8 mouse cellular contexts compared by ENCODE assay signal in the genomic region with DNA sequence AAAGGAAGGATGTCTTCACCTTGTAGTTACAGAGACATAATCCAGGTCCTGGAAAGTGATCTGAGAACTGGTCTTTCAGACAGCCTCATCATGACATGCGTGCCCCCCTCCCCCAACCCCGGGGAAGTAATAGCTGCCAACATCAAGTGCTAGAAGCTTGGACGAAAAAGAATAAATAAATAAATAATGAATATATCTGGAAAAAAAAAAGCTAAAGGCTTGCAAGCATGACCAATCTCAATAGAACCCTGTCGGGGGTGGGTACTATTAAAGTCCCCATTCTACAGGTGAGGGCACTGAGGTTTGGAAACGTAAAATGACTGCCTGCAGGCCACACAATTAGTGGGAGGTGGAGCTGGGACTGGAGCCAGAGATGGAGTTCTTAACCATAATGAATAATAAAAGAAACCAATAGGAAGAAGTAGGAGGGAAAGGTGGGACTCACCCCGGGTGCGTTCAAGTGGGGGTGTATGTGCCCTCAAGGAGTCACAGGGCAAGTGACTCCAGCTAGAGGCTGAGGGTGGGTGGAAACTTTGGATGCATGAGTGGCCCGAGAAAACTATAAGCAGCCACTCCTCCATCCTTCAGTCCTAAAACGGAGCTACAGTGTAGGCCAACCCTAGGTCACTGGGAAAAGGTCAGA. TPM values are rescaled to one million over a fixed set of nuclear protein-coding genes. Genes with fewer than 3 reads are reported as not detected.
DNase-seq lines count a peak whose midpoint lies in the region; ATAC-seq lines count a peak whose summit lies in the region.

No protein-coding gene starts in this region.

- H3K4me3 ChIP-seq in limb, embryonic 12.5 days (replicated peaks) = peak overlapping the region; percentile 86

- no peak overlapping the region for H3K27ac ChIP-seq in limb, embryonic 12.5 days

- 46% methylated on average over 9 of the region's 9 CpGs for WGBS in limb, embryonic 12.5 days

- no peak for ATAC-seq in limb, embryonic 12.5 days (ENCODE audit: insufficient number of reproducible peaks, insufficient read depth, low FRiP score, low TSS enrichment, low read depth)
- ATAC-seq in monocyte, adult 5-6 weeks (replicated peaks; ENCODE audit: insufficient number of reproducible peaks, low FRiP score, low TSS enrichment, poor library complexity, severe bottlenecking) = 0 out of 2 replicates have a peak, but pooled peaks have one; percentile 9
- no peak for ATAC-seq in frontal cortex, adult (ENCODE audit: low TSS enrichment)
- no peak for ATAC-seq in granulocyte monocyte progenitor cell, adult 5-6 weeks (replicated peaks; ENCODE audit: poor library complexity, severe bottlenecking)

- H3K4me1 ChIP-seq in limb, embryonic 12.5 days (replicated peaks) = peaks cover 23% of the 10 kb centered on the region

- H3K4me2 ChIP-seq in limb, embryonic 12.5 days = peak overlapping the region; percentile 72

- no peaks in the 10 kb centered on the region for H3K27me3 ChIP-seq in limb, embryonic 12.5 days

- H3K9ac ChIP-seq in limb, embryonic 12.5 days (replicated peaks) = peak overlapping the region; percentile 89

- intact Hi-C loops in heart, postnatal 14 days (cut with DNase I) = loop anchor here (2.0 kb wide), 2 partner anchors 19 to 23 kb away; a partner anchor contains a TSS

- H3K9me3 ChIP-seq in limb, embryonic 12.5 days = no peaks in the 10 kb centered on the region

- H3K36me3 ChIP-seq in limb, embryonic 12.5 days = peaks cover 11% of the 10 kb centered on the region

- peak; percentile 18 to 52 for DNase-seq in adrenal gland, adult (ENCODE audit: inconsistent age in 2 of 2, low spot score in 1 of 2)
- no peak for DNase-seq in adrenal gland, postnatal 10 days
- peak; percentile 56 for DNase-seq in cerebellum, adult 9-11 months
- DNase-seq in heart, postnatal 14 days = peak; percentile 21 to 24

RNA-seq across cellular contexts. Expression of a gene that starts 18.1 kb away (rescaled TPM):
- total RNA-seq in adrenal gland, postnatal 10 days (2021) = 10 to 100 TPM; 25.3 to 26.0 TPM
- 10 to 100 TPM; 17.6 to 21.6 TPM for total RNA-seq in heart, postnatal 14 days (2021)
- polyA plus RNA-seq in limb, embryonic 12.5 days (2016; fragmentation: Nextera tagmentation; extraction: Ambion mirVana) = 4.0 and 7.1 TPM in 2 replicates
- 12.8 to 48.9 TPM (median 20.8 TPM) in 3 replicates for total RNA-seq in monocyte, adult 5-6 weeks (2017)
- total RNA-seq in granulocyte monocyte progenitor cell, adult 5-6 weeks (2014; fragmentation: Nextera tagmentation) = 12.9 and 22.4 TPM in 2 replicates
- 10.7 and 12.5 TPM in 2 replicates for total RNA-seq in granulocyte monocyte progenitor cell, adult 5-6 weeks (2017)

RNA-seq across cellular contexts. Expression of a gene that starts 29.9 kb away (rescaled TPM):
- 1 to 10 TPM; 2.2 to 3.8 TPM for total RNA-seq in adrenal gland, postnatal 10 days (2021)
- 1 to 10 TPM; 1.9 TPM for total RNA-seq in heart, postnatal 14 days (2021)
- 37.2 and 43.3 TPM in 2 replicates for polyA plus RNA-seq in limb, embryonic 12.5 days (2016; fragmentation: Nextera tagmentation; extraction: Ambion mirVana)
- 6.3 to 20.1 TPM (median 7.1 TPM) in 3 replicates for total RNA-seq in monocyte, adult 5-6 weeks (2017)
- 2.8 and 3.1 TPM in 2 replicates for total RNA-seq in granulocyte monocyte progenitor cell, adult 5-6 weeks (2014; fragmentation: Nextera tagmentation)
- 3.6 and 4.3 TPM in 2 replicates for total RNA-seq in granulocyte monocyte progenitor cell, adult 5-6 weeks (2017)

RNA-seq across cellular contexts. Expression of a gene that starts 40.6 kb away (rescaled TPM):
- total RNA-seq in adrenal gland, postnatal 10 days (2021) = 10 to 100 TPM; 11.9 to 18.6 TPM
- total RNA-seq in heart, postnatal 14 days (2021) = 10 to 100 TPM; 10.4 to 10.7 TPM
- 16.3 and 21.6 TPM in 2 replicates for polyA plus RNA-seq in limb, embryonic 12.5 days (2016; fragmentation: Nextera tagmentation; extraction: Ambion mirVana)
- 3.5 to 16.0 TPM (median 5.7 TPM) in 3 replicates for total RNA-seq in monocyte, adult 5-6 weeks (2017)
- 8.7 and 11.5 TPM in 2 replicates for total RNA-seq in granulocyte monocyte progenitor cell, adult 5-6 weeks (2014; fragmentation: Nextera tagmentation)
- total RNA-seq in granulocyte monocyte progenitor cell, adult 5-6 weeks (2017) = 6.6 and 8.1 TPM in 2 replicates

RNA-seq across cellular contexts. Expression of a gene that starts 47.7 kb away (rescaled TPM):
- 10 to 100 TPM; 12.9 to 13.3 TPM for total RNA-seq in adrenal gland, postnatal 10 days (2021)
- total RNA-seq in heart, postnatal 14 days (2021) = 1 to 10 TPM; 7.7 to 8.6 TPM
- 21.3 and 23.2 TPM in 2 replicates for polyA plus RNA-seq in limb, embryonic 12.5 days (2016; fragmentation: Nextera tagmentation; extraction: Ambion mirVana)
- total RNA-seq in monocyte, adult 5-6 weeks (2017) = 6.9 to 18.7 TPM (median 16.5 TPM) in 3 replicates
- 11.5 and 16.2 TPM in 2 replicates for total RNA-seq in granulocyte monocyte progenitor cell, adult 5-6 weeks (2014; fragmentation: Nextera tagmentation)
- 21.3 and 27.2 TPM in 2 replicates for total RNA-seq in granulocyte monocyte progenitor cell, adult 5-6 weeks (2017)

RNA-seq across cellular contexts. Expression of a gene that starts 57.3 kb away (rescaled TPM):
- total RNA-seq in adrenal gland, postnatal 10 days (2021) = 1 to 10 TPM; 5.7 to 8.1 TPM
- 1 to 10 TPM; 4.2 to 4.9 TPM for total RNA-seq in heart, postnatal 14 days (2021)
- polyA plus RNA-seq in limb, embryonic 12.5 days (2016; fragmentation: Nextera tagmentation; extraction: Ambion mirVana) = 11.7 and 12.0 TPM in 2 replicates
- total RNA-seq in monocyte, adult 5-6 weeks (2017) = 30.9 to 41.9 TPM (median 32.6 TPM) in 3 replicates
- total RNA-seq in granulocyte monocyte progenitor cell, adult 5-6 weeks (2014; fragmentation: Nextera tagmentation) = 4.2 and 17.8 TPM in 2 replicates
- total RNA-seq in granulocyte monocyte progenitor cell, adult 5-6 weeks (2017) = 18.3 and 23.7 TPM in 2 replicates
